17 mouse cellular contexts compared by ENCODE assay signal in the genomic region with DNA sequence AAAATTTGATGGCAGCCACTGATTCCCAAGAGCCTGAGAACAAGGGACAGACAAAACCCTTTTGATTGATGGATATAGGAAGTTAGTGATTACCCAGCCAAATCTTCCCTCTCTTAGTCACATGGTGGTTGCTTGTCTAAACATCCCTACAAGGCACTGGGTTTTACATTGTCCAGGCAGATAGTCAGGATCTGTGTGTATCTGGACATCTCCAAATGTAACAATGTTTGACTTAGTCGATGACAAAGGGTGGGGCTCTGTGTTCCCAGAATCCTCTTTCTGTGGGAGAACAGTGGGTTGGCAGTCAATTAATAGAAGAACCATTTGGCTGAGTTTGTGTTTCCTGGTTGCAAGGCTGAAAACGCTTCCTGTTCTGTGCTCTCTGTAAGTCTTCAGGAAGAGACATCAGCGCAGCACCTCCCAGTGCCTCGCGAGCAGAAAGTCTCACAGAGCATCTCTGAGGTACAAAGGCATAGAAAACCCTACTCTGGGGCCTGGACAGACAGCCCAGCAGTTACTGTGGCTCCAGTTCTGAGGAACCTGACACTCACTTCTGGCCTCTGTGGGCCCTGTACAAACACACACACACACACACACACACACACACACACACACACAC. TPM values are rescaled to one million over a fixed set of nuclear protein-coding genes. Genes with fewer than 3 reads are reported as not detected.
A peak's percentile ranks its signal among the peaks of the same experiment; 100 is the strongest.
DNase-seq lines count a peak whose midpoint lies in the region; ATAC-seq and TF ChIP-seq lines count a peak whose summit lies in the region.
"Had no signal": no experiment of that assay in that cellular context is flagged by ENCODE, and none has a peak within 500 bp of the region (broad histone marks: within the 10 kb centered on the region; RNA-seq: fewer than 3 reads in every experiment).

No protein-coding gene starts in this region.

- intact Hi-C loops in gastrocnemius, adult 2 months (cut with DNase I) = loop anchor here (5.0 kb wide), 1 partner anchor 38 kb away; no protein-coding TSS in a partner anchor

- 38% methylated on average over 5 of the region's 5 CpGs for WGBS in kidney, embryonic 15.5 days
- 30% methylated on average over 5 of the region's 5 CpGs for WGBS in stomach, embryonic 14.5 days

- H3K9ac ChIP-seq in kidney, embryonic 15.5 days = no peak overlapping the region
- H3K9ac ChIP-seq in stomach, embryonic 14.5 days (replicated peaks; ENCODE audit: low read depth, low read length) = no peak overlapping the region
- H3K9ac ChIP-seq: heart, embryonic 15.5 days; limb, embryonic 13.5 days; liver, postnatal 0 days had no signal

- no peak for TF ChIP-seq CTCF in gastrocnemius, adult 2 months (IDR thresholded peaks at IDR 0.05)

- peaks cover 16% of the 10 kb centered on the region for H3K4me1 ChIP-seq in kidney, embryonic 15.5 days
- no peaks in the 10 kb centered on the region for H3K4me1 ChIP-seq in stomach, embryonic 14.5 days (ENCODE audit: control insufficient read depth, insufficient read depth, low read length)
- H3K4me1 ChIP-seq: limb, embryonic 13.5 days had no signal

- peak; percentile 59 for ATAC-seq in kidney, embryonic 15.5 days (replicated peaks; ENCODE audit: low FRiP score)
- peak; percentile 64; the same call in 1 of the 2 replicates for ATAC-seq in stomach, embryonic 14.5 days (ENCODE audit: insufficient number of reproducible peaks, insufficient read depth, low FRiP score, low read depth)
- ATAC-seq: forebrain, embryonic 14.5 days; liver, postnatal 0 days had no signal

- H3K9me3 ChIP-seq in kidney, embryonic 15.5 days (replicated peaks) = no peaks in the 10 kb centered on the region
- H3K9me3 ChIP-seq in stomach, embryonic 14.5 days (ENCODE audit: control insufficient read depth, low read depth, low read length) = no peaks in the 10 kb centered on the region
- H3K9me3 ChIP-seq: heart, embryonic 15.5 days; limb, embryonic 13.5 days had no signal

- H3K36me3 ChIP-seq in kidney, embryonic 15.5 days = no peaks in the 10 kb centered on the region
- H3K36me3 ChIP-seq in stomach, embryonic 14.5 days (ENCODE audit: control insufficient read depth, insufficient read depth, low read length) = no peaks in the 10 kb centered on the region
- H3K36me3 ChIP-seq: heart, embryonic 15.5 days; limb, embryonic 13.5 days had no signal

- no peak overlapping the region for H3K4me2 ChIP-seq in kidney, embryonic 15.5 days
- no peak overlapping the region for H3K4me2 ChIP-seq in stomach, embryonic 14.5 days (replicated peaks; ENCODE audit: low read depth, low read length)
- H3K4me2 ChIP-seq: heart, embryonic 15.5 days; limb, embryonic 13.5 days; midbrain, embryonic 11.5 days had no signal

- no peak overlapping the region for H3K27ac ChIP-seq in kidney, embryonic 15.5 days
- H3K27ac ChIP-seq in stomach, embryonic 14.5 days (ENCODE audit: low read length) = peak overlapping the region; percentile 75; the same call in 1 of the 2 replicates
- no peak overlapping the region for H3K27ac ChIP-seq in gastrocnemius, adult 2 months
- H3K27ac ChIP-seq: heart, embryonic 15.5 days; limb, embryonic 13.5 days had no signal

- no peak overlapping the region for H3K4me3 ChIP-seq in kidney, embryonic 15.5 days (replicated peaks)
- no peak overlapping the region for H3K4me3 ChIP-seq in stomach, embryonic 14.5 days (ENCODE audit: low read depth, low read length)
- H3K4me3 ChIP-seq in gastrocnemius, adult 2 months = no peak overlapping the region
- H3K4me3 ChIP-seq: heart, embryonic 15.5 days; limb, embryonic 13.5 days had no signal

- no peaks in the 10 kb centered on the region for H3K27me3 ChIP-seq in kidney, embryonic 15.5 days
- H3K27me3 ChIP-seq in stomach, embryonic 14.5 days (ENCODE audit: control insufficient read depth, insufficient read depth, low read length) = no peaks in the 10 kb centered on the region
- H3K27me3 ChIP-seq: heart, embryonic 15.5 days; limb, embryonic 13.5 days had no signal

- DNase-seq in kidney, adult 18-20 months = no peak
- peak; percentile 44 for DNase-seq in CD4-positive, CD25-positive, alpha-beta regulatory T cell, adult 2 months (ENCODE audit: low read depth, low spot score)
- DNase-seq in induced T-regulatory cell, adult 2 months (ENCODE audit: low read depth) = peak; percentile 29
- DNase-seq in gastrocnemius, postnatal 10 days = no peak
- DNase-seq in gastrocnemius, adult 2 months = no peak
- no peak for DNase-seq in frontal cortex, postnatal 10 days (ENCODE audit: low spot score in 2 of 2)
- DNase-seq: adrenal gland, postnatal 36 days; cerebellum, postnatal 36 days; gastrocnemius, postnatal 36 days; kidney, adult 11 months; liver, postnatal 0 days had no signal

RNA-seq across cellular contexts. Expression of gene U90926, which starts 19.8 kb away (rescaled TPM):
- polyA plus RNA-seq in kidney, embryonic 15.5 days (2015; fragmentation: Nextera tagmentation; extraction: Ambion mirVana) = not detected in 2 replicates
- not detected in 2 replicates for polyA plus RNA-seq in stomach, embryonic 14.5 days (2014; fragmentation: Nextera tagmentation; extraction: Ambion mirVana)
- total RNA-seq in gastrocnemius, postnatal 10 days (2021) = not detected
- not detected for total RNA-seq in gastrocnemius, adult 2 months (2021)
- total RNA-seq: adrenal gland, postnatal 36 days; gastrocnemius, postnatal 36 days had no signal
- polyA plus RNA-seq: forebrain, embryonic 14.5 days; heart, embryonic 15.5 days; liver, postnatal 0 days; midbrain, embryonic 11.5 days had no signal

RNA-seq across cellular contexts. Expression of gene Ppef2, which starts 21.0 kb away (rescaled TPM):
- polyA plus RNA-seq in kidney, embryonic 15.5 days (2015; fragmentation: Nextera tagmentation; extraction: Ambion mirVana) = 0.08 and 0.35 TPM in 2 replicates
- 0.62 and 0.69 TPM in 2 replicates for polyA plus RNA-seq in stomach, embryonic 14.5 days (2014; fragmentation: Nextera tagmentation; extraction: Ambion mirVana)
- total RNA-seq in gastrocnemius, postnatal 10 days (2021) = not detected
- total RNA-seq in gastrocnemius, adult 2 months (2021) = not detected
- total RNA-seq: adrenal gland, postnatal 36 days; gastrocnemius, postnatal 36 days had no signal
- polyA plus RNA-seq: heart, embryonic 15.5 days; liver, postnatal 0 days; midbrain, embryonic 11.5 days had no signal

RNA-seq across cellular contexts. Expression of gene Naaa, which starts 42.9 kb away (rescaled TPM):
- 21.3 and 24.1 TPM in 2 replicates for polyA plus RNA-seq in kidney, embryonic 15.5 days (2015; fragmentation: Nextera tagmentation; extraction: Ambion mirVana)
- 17.1 and 19.6 TPM in 2 replicates for polyA plus RNA-seq in stomach, embryonic 14.5 days (2014; fragmentation: Nextera tagmentation; extraction: Ambion mirVana)
- 10 to 100 TPM in 1 of 2 experiments, 1 to 10 TPM in 1; 8.9 to 11.7 TPM for total RNA-seq in gastrocnemius, postnatal 10 days (2021)
- 1 to 10 TPM; 5.5 to 8.5 TPM for total RNA-seq in gastrocnemius, adult 2 months (2021)

Comparison
In these comparisons a context has a peak if more than half of its experiments do, and no peak if none do; other contexts are left out.
1. DNase-seq: peak in CD4-positive, CD25-positive, alpha-beta regulatory T cell, adult 2 months (single experiment) and induced T-regulatory cell, adult 2 months (single experiment); none in kidney, adult 18-20 months (single experiment), gastrocnemius, postnatal 10 days (single experiment), gastrocnemius, adult 2 months (single experiment) and frontal cortex, postnatal 10 days (0 of 2).